Comparison of ENCODE assay signal across 11 mouse cellular contexts in the genomic region with DNA sequence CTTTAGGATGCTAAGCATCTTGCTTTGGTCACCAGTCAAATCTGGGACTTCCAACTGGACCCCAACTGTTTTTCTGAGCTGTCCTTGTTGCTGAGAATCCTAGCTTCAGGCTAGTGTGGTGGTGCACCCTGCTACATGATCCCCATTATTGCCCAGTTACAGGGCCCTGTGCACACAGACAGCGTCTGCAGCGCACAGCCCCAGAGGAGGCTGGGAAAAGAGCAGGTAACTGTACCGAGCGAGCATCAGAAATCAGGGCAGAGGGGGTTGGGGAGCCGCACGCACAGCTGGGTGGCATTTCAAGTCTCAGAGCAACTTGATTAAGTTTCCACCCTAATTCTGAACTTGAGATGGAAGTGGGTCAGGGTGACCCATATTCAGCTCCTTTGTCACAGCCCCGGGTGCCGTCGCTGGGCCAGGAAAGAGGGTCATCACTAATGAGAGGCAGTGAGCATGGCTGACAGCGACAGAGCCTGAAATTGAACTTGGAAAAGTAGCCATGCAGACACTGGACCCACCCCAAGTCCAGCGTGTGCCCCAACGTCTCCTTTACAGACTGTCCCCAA.
"Had no signal": no experiment of that assay in that cellular context is flagged by ENCODE, and none has a peak within 500 bp of the region (broad histone marks: within the 10 kb centered on the region; RNA-seq: fewer than 3 reads in every experiment).

No protein-coding gene starts in this region.

- H3K27me3 ChIP-seq: midbrain, embryonic 15.5 days had no signal

- H3K4me2 ChIP-seq: liver, embryonic 11.5 days; liver, embryonic 15.5 days; midbrain, embryonic 15.5 days had no signal

- H3K9me3 ChIP-seq: limb, embryonic 10.5 days; liver, embryonic 15.5 days; midbrain, embryonic 15.5 days had no signal

- H3K36me3 ChIP-seq: limb, embryonic 10.5 days; liver, embryonic 15.5 days; midbrain, embryonic 15.5 days had no signal

- ATAC-seq: lung, postnatal 0 days; midbrain, embryonic 15.5 days had no signal

- H3K4me3 ChIP-seq: limb, embryonic 10.5 days; liver, embryonic 15.5 days; midbrain, embryonic 15.5 days had no signal

- DNase-seq: kidney, adult 8-10 months; layer of hippocampus, adult 9-11 months; lung, adult 2 months; lung, postnatal 36 days; thymus, postnatal 14 days had no signal

- H3K4me1 ChIP-seq: midbrain, embryonic 15.5 days had no signal

- H3K27ac ChIP-seq: limb, embryonic 10.5 days; liver, embryonic 15.5 days; midbrain, embryonic 15.5 days; stomach, postnatal 0 days had no signal

- H3K9ac ChIP-seq: liver, embryonic 15.5 days; midbrain, embryonic 15.5 days had no signal
